Mouse (Mus musculus) kidney, adult 2 months (tissue): Measurements from ENCODE around the gene Ccl25.
"Not testable (repeated sequence)": the region's sequence is repeated elsewhere in the genome, so short reads cannot be mapped to it uniquely, and the experiment has no call there.

Source experiments
- CTCF ChIP-seq: fragments of 200-500 bp; conservative IDR thresholded peaks from 2 replicates; pipeline ENCODE4 v1.5.1; 2011; ENCODE audit warnings: low read depth, mild to moderate bottlenecking, control low read depth, low read length, moderate library complexity, mixed read lengths; ENCODE audit not compliant: insufficient read depth, insufficient read length
- POLR2A ChIP-seq: fragments of 200-500 bp; IDR thresholded peaks from one replicate; pipeline ENCODE4 v1.6.1; 2011; ENCODE audit warnings: low read depth, low read length, control low read depth

GRCm38 (mm10) chr8:4408425-4408824 lies 83.4 kb downstream of the Ccl25 start:
- TF ChIP-seq CTCF, POLR2A: not testable (repeated sequence)
